Mouse (Mus musculus): ENCODE data around the gene Tspan5.

The Tspan5 gene

DNA sequence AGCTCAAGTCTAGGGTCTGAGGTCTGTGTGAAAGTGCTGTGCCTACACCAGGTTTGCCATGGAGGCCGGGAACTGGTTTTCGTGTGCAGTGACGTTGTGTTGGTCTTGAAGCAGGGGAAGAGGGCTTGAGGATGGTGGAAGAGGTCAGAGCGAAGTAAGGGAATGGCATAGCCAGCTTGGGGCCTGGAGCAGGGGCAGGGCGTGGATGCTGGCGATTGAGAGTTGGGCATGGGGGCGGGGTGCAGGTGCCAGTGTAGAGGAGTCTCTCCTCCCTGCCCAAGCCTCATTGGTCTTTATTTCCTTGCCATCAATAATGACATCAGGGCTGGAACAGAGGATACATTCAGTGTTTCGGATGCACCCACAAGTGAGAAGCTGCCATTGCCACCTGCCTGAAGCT, 67.5 kb downstream of the Tspan5 start:
- no peak for DNase-seq (ENCODE audit: low read depth)

DNA sequence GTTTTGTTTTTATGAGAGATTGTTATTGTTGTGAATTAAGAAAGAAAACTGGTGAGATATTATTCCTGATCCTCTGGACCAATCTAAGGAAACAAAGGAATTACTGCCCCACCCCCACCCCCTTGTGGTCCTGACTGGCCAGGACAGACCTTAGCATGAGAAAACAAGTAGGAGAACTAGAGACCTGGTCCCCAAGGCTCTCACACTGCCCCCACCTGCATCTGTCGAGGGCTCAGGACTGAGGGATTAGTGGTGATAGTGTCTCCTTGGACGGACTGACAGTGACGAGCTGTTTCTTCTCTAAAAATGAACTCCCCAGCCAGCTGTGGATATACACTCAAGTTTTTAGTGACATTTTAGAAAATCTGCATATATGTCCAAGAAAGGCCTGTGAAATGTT, 70.6 kb downstream of the Tspan5 start:
- DNase-seq (ENCODE audit: low read depth) = no peak

DNA sequence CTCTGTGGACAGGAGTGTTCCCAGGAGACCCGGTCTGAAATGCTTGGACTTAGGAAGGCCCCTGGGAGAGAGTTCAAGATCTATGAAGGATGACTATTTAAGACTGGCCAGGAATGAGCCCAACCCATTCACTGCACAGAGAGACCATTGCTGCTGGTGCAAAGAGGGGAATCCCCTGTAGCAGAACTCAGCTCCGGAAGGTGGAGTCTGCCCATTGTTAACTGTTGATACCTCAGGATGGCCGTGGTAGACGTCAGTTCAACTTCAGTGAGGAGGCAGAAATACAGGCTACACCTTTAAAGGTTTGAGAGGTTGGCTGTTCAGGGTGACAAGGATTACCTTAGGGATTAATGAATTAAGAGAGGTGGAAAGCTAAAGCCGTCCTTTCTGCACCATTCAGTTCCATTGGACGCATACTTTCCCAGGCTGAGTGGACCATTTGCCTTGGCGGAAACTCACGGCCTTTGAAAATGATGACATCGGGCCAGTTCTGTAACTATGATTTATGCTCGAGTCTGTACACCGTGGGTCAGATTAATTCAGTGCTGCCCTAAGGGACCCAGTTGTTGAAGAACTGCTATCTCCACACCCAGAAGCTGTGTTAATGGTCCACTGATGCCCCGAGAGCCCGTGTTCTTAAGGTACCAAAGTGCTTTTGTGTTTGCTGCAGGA, 71.3 kb downstream of the Tspan5 start:
- no peak for DNase-seq (ENCODE audit: low read depth)

DNA sequence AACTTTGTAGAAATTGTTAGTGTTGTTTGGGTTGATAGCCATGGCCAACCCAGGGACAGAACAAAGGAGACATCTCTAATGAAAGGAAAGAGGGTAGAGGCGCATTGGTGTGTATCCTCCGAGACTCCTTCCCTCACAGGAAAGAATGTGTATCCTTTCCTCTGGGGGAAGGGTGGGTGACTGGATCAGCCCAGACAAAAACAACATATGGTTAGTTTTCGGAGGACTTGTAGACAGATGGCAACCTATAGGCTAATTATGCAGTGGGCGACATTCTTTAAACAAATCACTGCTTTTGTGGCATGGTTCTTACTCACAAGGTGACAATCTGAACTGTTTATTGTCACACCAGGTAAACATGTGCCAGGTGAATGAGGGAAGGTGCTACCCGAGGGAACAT, 72.5 kb downstream of the Tspan5 start:
- no peak for DNase-seq (ENCODE audit: low read depth)

DNA sequence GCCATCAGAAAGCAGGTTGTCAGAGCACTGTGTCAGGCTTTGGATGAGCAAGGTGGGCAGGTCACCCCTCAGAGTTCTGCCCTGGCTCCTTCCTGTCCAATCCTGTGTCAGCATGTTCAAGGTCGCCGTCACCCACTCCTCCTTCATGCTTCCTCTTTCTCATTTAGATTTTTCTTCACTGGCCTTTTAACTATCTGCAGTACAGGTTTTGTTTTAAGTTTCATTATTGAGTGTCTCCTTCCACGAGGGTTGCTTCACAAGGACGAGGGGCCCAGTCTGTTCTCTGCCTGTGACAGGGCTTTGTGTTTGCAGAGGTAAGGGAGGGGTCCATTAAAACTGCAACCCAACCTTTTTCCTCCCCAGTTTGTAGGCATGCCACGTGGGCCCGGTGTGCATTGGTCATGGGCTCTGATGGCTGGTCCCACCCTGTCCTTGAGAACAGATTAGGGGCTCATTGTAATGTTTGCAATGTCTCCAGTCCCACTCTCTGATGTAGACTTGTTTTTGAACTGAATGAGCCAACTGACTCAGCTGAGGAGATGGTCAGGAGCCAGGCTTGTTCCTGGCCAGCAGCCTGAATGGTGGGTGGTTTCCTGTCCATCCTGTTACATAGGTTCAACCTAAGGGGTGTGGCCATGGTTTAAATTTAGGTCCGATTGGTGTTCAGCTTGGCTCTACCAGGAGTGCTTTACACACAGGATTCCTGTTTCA, 73.3 kb downstream of the Tspan5 start:
- no peak for DNase-seq (ENCODE audit: low read depth)

DNA sequence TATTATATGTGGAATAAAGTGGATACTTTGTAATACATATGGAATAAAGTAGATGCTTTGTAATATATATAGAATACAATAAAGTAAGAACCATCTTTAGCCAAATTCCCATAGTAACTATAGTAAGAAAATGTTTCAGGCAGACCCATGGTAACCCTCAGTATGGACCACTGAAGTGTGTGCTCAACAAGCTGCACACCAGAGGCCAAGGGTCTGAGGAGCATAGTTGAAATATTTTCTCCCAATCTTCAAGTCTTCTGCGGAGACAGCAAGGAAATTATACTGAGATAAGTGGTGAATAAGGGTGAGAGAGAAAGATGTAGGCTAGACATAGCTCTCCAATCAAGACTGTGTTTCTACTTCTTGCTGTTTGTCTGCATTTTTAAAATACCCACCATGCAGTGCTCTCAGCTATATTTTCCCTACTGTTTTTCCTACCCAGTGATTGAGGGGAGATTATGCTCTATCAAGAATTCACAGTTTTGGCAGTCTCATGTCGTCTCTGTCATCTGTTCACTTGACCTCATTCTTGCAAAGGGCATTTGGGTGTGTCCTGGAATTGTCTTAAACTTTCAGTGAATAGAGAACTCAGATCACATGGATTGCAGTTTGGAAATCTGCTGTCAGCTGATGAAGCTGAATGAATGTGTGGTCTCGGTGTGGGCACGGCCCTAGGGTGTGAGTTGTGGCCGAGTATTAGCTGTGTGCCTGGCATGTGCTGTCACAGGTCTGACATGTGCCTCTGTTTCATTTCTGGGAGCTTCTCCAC, 75.1 kb downstream of the Tspan5 start:
- DNase-seq (ENCODE audit: low read depth) = no peak

DNA sequence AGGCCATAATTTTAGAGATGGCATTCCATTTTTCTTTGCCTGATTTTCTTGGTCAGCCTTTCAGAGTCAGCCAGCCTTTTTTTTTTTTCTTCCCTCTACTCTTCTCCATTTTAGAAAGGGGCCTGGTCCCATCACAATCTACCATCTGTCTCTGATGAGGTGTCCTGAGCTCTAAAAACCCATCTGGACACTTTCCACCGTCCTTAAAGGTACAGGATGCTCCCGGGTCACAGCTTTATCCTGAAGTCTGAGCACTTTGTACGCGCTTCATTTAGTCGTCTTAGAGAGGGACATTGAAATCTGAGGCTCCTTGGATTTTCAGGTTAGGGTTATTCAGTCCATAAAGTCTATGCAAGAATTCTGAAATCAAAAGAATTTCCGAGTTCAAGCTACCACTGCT, 77.9 kb downstream of the Tspan5 start:
- DNase-seq (ENCODE audit: low read depth) = no peak

DNA sequence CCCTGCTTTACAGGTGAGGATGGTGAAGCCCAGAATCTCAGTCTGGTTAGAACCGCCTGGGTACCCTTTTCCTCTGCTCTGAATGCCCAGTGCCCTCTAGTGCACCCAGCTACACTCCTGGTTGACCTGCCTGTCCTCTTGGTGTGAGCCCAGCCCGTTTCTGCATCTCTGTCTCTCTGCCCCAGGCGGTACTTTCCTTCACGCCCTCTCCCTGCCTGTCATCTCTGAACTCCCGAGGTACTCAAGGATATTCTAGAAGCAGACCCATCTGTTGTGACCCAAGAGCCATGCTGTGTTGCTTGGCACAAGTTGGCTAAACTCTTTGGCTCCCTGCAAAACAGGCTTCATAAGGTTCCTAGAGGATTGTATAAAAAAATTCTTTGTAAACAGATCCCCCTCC, 78.3 kb downstream of the Tspan5 start:
- DNase-seq (ENCODE audit: low read depth) = no peak

DNA sequence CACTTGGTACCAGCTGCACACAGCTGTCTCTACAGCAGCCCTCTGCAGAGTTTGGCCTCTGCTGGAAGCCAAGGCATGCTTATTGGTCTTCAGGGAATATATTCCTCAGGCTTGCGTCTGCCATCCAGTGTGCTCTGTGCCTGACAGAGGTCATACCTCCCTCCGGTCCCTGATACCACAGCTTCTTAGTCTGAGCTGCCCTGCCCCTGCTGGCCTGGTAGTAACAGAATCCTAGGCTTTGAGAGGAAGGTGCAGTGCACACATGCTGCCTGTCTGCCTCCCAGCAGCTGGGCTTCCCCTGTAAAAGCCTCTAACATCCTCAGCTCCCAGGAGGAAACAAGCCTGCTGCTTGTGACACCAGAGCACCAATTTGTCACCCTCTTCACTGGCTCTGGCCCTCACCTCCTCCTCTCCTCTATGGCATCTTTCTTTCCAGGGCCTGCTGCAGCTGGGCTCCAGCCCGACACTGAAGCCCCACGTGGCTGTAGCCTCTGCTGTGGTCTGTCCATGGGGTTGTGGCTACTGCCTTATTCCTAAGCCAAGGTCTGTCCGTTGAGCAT, 80.0 kb downstream of the Tspan5 start:
- DNase-seq (ENCODE audit: low read depth) = no peak

DNA sequence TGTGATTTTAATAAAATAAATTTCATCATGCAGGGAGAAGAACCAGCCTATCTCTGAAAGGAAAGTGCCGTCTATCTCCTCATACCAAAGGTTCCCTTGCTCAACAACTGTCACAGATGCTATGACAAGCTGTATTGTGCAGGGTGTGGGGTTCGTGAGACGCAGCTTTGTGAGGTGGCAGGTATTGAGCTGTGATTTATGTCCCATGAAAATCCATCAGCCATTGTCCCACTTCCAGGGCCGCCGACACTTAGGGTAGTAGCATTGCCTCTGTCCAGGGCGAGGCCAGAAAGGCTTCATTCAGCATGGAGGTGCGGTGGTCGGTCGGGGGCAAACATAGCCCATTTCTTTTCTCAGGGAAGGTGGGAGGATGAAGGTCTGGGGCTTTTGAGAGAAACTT, 81.9 kb downstream of the Tspan5 start:
- no peak for DNase-seq (ENCODE audit: low read depth)

DNA sequence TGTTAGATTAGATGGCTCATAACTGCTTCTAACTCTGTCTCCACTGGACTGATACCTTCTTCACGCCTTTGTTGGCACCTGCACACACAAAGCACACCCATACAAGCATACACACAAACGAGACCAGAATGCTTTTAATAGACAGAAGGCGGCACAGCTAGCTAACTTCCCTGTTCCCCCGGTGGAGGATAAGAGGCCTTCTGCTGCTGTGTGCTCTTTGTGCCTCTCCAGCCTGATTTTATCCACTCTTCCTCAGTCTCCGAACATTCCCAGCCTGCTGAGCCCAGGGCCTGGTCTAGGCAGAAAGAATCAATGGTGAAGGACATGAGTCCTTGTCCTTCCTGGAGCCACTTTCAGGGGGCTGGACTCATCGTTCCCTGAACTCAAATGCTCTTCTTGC, 83.3 kb downstream of the Tspan5 start:
- DNase-seq (ENCODE audit: low read depth) = no peak

DNA sequence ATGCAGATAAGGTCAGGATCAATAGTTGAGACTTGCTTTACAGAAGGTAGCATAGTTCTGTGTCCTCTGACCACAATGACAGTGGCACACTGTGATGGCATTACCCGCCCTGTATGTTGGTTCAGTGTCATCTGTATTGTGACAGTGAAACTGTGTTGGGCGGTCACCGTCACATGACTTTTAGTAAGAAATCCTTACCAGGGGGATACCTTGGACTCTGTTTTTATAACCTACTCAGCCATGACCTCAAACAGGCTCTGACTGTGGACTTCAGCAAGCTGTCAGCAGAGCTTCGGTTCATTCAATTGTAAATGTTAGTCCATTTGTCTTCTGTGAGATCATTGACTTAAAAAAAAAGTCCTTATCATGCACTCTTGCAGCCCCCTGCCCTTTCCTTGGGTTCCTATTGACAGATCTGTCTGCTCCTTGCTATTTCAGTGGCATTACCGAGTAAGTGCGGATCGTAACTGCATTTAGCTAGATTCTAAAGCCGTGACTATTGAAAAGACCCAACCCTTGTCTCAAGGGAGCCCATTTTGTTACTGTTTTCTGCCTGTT, 84.3 kb downstream of the Tspan5 start:
- no peak for DNase-seq (ENCODE audit: low read depth)

DNA sequence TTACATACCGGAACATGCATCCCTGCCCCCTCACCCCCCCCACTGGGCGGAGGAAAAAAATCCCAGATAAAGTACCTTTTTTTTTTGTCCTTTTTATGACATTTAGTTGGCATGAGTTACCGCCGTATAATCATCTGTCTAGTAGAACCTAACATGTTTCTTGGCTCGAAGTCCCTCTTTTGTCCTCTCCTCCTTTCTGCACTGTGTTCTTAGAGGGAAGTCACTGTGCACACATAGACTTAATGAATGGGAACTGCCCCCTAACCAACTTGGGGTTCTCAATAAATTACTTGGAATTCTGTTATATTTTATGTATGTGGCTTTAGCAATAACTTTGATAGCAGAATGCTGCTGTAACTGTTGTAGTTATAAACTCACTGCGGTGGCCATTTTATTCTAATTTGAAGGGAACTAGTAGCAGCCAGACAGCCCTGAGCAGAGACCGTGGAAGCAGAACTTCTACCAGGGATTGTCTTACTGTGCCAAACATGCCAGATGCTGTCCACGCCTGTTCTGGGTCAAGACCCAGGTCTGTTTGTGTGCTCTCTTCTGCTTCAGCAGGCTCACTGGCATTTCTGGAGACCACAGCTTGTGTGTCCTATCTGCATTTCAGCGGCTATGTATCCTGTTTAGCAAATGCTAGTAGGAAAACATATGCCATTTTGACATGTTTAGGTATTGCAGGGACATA, 91.0 kb downstream of the Tspan5 start:
- DNase-seq (ENCODE audit: low read depth) = no peak

DNA sequence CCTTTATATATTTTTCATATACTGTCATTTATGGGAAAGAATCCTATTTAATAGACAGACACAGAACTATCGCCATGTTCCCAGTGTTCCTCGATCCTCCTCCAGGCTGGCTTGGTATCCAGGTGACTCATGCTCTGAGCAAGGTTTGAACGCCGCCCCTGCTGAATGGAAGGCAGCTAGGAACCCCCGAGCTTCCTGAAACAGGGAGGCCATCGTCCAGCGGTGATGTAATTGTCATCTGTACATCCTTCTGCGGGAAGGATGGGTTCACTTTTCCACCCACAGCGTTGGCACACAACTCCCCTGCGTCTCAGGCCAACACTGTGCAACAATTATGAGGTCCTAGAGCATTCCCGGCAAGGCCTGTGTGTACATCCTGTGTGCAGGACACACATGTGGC, 92.2 kb downstream of the Tspan5 start:
- no peak for DNase-seq (ENCODE audit: low read depth)

DNA sequence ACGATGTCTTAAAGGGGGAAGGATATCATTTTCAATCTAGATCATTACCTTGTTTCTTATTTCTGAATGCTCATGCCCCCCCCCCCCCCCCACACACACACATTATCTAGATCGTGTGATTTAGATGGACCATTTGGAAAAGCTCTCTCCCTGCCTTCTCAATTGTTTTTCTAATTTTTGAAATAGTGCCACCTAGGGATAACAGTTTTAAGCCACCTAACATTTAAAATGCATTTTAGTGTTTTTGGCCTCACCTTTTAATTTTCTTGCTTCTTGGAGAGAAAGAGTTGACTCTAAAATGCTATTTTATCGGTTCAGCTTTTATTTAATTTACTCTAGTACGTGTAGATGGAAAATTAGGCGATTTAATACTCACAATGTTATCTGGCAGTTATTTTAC, 94.9 kb downstream of the Tspan5 start:
- no peak for DNase-seq (ENCODE audit: low read depth)

DNA sequence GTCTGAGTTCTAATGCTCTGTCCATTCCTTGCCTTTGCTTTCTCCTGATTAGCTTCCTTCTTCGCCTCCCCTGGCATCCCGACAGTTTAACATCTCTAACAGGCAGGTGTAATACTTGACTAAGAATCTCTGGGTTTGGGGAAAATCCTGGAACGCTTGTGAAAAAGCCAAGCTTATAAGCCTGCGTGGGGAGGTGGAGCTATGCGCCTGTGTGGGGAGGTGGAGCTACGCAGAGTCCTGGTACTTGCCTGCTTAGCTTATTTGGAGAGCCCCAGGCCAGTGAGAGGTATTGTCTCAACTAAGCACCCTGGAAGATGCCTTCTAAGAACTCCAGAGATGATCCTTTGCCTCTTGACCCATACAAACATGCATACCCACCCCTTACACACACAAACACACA, 95.7 kb downstream of the Tspan5 start:
- no peak for DNase-seq (ENCODE audit: low read depth)

DNA sequence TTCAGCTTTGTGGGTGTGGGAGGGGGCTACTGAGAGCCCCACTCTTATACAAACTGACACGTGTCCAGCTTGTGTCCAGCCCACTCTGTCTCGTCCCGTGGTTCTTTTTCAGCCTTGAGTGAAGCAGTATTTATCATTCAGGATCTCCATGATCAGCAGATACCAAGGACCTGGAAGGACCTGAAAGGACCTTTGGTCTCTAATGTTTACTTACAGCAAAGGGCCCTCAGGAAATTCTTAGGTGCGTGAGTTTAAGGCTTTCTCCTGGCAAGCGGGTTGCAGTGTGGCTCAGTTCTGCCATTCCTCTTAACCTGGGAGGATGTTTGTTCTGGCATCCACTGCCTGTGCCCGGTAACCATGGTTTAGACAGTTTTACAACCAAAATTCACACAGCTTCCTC, 97.7 kb downstream of the Tspan5 start:
- no peak for DNase-seq (ENCODE audit: low read depth)

DNA sequence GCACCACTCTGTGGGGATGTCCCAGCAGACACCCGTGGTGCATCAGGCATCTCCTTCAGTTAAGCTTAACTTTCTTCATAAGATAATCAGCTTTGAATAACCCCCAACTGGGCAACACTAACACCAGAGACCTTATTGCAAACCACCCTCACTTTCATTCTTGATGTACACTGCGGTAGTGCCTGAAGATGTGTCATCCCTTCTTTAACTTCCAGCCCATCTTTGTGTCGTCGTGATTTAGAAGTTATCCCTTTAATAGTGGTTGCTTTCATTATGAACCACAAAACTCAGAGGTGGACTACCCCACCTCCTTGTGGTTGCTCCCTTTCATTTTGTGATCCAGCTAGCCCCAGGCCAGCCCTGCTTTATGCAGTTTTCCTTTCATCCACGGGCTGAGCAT, 99.3 kb downstream of the Tspan5 start:
- DNase-seq (ENCODE audit: low read depth) = no peak

DNA sequence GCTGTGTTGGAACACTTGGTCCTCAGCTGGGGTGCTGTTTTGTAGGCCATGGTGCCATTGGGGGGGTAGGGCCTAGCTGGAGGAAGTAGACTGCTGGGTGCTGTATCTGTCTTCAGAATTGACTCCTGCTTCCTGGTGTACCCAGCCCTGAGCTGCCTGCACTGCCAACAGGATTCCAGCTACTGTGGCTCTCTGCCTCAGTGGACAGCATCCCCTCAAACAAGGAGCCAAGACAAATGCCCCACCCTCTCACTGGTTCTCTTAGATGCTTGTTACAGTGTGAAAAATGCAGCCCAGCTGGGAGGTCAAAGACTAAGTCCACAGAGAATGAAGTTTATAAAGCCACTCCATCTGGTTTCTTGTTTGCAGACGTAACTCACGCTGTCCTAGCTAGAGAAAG, 101.2 kb downstream of the Tspan5 start:
- no peak for DNase-seq (ENCODE audit: low read depth)

DNA sequence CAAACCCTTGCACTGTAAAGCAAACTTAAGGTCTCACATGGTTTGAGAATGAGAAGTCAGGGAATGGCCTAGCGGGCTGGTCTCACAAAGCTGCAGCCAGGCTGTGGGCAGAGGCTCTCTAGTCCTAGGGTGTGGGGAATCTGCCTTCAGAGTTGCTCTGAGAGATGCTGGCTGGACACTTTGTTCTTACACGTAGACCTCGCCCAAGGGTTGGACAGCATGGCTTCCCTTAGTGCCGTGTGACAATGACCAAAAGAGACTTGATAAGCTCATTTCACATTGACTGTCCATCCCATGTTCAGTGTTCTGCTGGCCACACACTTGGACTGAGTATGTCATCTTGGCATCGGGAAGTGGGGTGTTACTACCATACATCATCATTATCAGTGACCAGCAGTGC, 101.6 kb downstream of the Tspan5 start:
- DNase-seq (ENCODE audit: low read depth) = no peak

DNA sequence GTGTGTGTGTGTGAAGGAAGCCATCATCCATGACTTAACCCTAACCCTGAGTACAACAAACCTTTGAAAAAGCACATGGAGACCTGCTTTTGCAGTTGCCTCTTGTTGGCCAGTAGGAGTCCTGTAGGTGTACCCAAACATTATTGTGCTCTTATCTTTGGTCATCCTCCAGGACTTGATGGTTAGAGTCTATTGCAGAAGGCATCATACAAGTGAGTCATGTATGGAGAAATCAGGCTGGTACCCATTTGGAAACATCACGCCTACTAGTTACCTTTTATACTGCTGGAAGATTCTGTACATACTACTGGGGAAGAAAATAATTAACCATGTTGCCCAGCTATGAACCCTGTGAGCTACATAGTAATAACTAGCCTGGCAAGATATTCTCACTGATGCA, 103.8 kb downstream of the Tspan5 start:
- DNase-seq (ENCODE audit: low read depth) = no peak

DNA sequence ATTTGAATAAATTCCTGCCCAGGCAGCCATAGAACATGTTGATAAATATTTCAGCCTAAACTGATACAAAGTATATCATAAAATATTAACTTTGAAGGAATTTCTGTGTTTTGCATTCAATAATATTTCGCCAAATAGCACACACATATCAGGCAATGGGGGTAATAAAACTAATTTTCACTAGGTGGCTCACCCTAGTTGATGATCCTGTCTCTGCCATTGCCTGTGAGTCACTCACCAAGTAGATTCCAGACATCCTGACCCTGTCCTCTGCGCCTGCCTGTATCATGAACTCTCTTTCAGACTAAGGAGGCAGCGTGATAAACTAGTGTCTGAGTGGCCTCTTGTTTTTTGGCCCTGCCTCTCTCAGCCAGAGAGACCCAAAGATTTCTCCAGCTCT, 105.8 kb downstream of the Tspan5 start:
- DNase-seq (ENCODE audit: low read depth) = no peak
